Mouse (Mus musculus) kidney, embryonic 16.5 days (tissue): ENCODE results near the gene Cdyl2. TPM values are rescaled to one million over a fixed set of nuclear protein-coding genes. Genes with fewer than 3 reads are reported as not detected.

ENCODE experiments used
- ATAC-seq: fragments of 200-750 bp; cut with Nextera tagmentation; 2 replicates; pipeline ENCODE4 v1.8.0; 2017; ENCODE audit warnings: moderate TSS enrichment; ENCODE audit not compliant: low FRiP score, low TSS enrichment
- H3K27ac ChIP-seq: fragments of 300-500 bp; sonication (generic); 2 replicates; pipeline ENCODE4 v1.5.1; 2014; ENCODE audit warnings: low read length
- H3K27me3 ChIP-seq: fragments of 300-500 bp; sonication (generic); 2 replicates; pipeline ENCODE4 v1.6.1; 2014; ENCODE audit warnings: low read length, control low read depth, mixed read lengths; ENCODE audit not compliant: insufficient read depth
- H3K36me3 ChIP-seq: fragments of 300-500 bp; sonication (generic); 2 replicates; pipeline ENCODE4 v1.6.1; 2014; ENCODE audit warnings: low read length, control low read depth, mixed read lengths; ENCODE audit not compliant: insufficient read depth
- H3K4me1 ChIP-seq: fragments of 300-500 bp; sonication (generic); 2 replicates; pipeline ENCODE4 v1.6.1; 2014; ENCODE audit warnings: low read length, control low read depth, mixed read lengths; ENCODE audit not compliant: insufficient read depth
- H3K4me2 ChIP-seq: fragments of 300-500 bp; sonication (generic); replicated peaks from 2 replicates; pipeline ENCODE4 v1.6.1; 2014; ENCODE audit warnings: low read depth, low read length
- H3K4me3 ChIP-seq: fragments of 300-500 bp; sonication (generic); 2 replicates; pipeline ENCODE4 v1.5.1; 2014; ENCODE audit warnings: mild to moderate bottlenecking, low read length
- H3K9ac ChIP-seq: fragments of 300-500 bp; sonication (generic); replicated peaks from 2 replicates; pipeline ENCODE4 v1.6.1; 2014; ENCODE audit warnings: low read length
- H3K9me3 ChIP-seq: fragments of 300-500 bp; sonication (generic); 2 replicates; pipeline ENCODE4 v1.6.1; 2016; ENCODE audit warnings: low read length, control low read depth
- WGBS: fragments of 180-500 bp; shearing (Covaris S2); extraction: QIAGEN DNeasy Blood & Tissue Kit; methylation state at CpG from one replicate; pipeline ENCODE4 v1.1.7; 2014; 5-methylcytosine and 5-hydroxymethylcytosine counted together
- polyA plus RNA-seq: library from polyadenylated mRNA; unstranded; fragments of >200 nt; fragmentation: Nextera tagmentation; extraction: Ambion mirVana; gene quantifications from 2 replicates; pipeline ENCODE4 v1.2.1, GENCODE M21; 2015

Cdyl2 gene
- polyA plus RNA-seq, 1 experiment from 2014 or later, result 9.9 TPM

DNA sequence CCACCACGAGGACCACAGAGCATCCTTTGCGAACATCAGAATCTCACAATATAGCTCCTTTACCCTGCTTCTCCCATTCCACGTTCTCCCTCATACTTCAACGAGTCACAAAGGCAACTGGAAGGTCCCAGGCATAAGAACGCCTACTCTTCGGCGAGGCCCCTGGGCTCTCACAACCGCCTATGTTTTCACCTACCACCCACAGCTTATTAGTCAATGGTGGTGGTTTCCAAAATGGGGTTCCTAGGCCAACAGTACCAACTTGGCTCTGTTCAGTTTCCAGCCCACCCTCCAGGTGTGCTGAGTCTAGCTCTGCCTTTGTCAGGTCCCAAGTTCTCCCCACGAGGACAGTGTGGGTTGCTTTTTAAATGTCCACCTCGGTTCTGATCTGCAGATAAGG, 114.0 kb downstream of the Cdyl2 start:
- no peak overlapping the region for H3K27ac ChIP-seq
- 88% methylated on average over 10 of the region's 10 CpGs for WGBS
- H3K4me1 ChIP-seq, result 0 out of 2 replicates have a peak, but pooled peaks cover 2% of the 10 kb centered on the region
- no peak overlapping the region for H3K4me2 ChIP-seq
- H3K27me3 ChIP-seq, result no peaks in the 10 kb centered on the region
- no peak overlapping the region for H3K9ac ChIP-seq
- H3K36me3 ChIP-seq, result 0 out of 2 replicates have a peak, but pooled peaks cover 3% of the 10 kb centered on the region
- no peak overlapping the region for H3K4me3 ChIP-seq
- ATAC-seq, result no peak
- no peaks in the 10 kb centered on the region for H3K9me3 ChIP-seq

- H3K36me3 ChIP-seq, result no peaks in the 10 kb centered on the region
- no peak overlapping the region for H3K9ac ChIP-seq
- 79% methylated on average over 4 of the region's 4 CpGs for WGBS
- no peak overlapping the region for H3K4me2 ChIP-seq
- H3K27ac ChIP-seq, result no peak overlapping the region
- no peak overlapping the region for H3K4me3 ChIP-seq
- no peaks in the 10 kb centered on the region for H3K9me3 ChIP-seq
- no peaks in the 10 kb centered on the region for H3K27me3 ChIP-seq
- H3K4me1 ChIP-seq, result 0 out of 2 replicates have a peak, but pooled peaks cover 2% of the 10 kb centered on the region
- no peak for ATAC-seq
These were observed 114.9 kb downstream of the Cdyl2 start for GRCm38 (mm10) chr8:116617891-116618290.

DNA sequence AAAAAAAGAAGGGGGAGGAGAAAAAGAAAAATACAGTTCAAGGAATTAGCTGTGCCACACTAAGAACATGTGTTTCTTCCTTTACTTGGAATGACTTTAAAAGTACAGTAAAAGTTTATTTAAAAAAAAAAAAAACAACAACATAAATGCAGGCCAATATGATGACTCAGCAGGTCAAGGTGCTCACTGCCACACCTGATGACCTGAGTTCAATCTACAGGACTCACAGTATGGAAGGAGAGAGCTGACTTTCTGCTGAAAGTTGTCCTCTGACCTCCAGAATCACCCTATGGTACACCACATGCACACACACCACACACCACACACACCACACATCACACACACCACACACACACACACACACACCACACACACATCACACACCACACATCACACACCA, 116.4 kb downstream of the Cdyl2 start:
- H3K36me3 ChIP-seq, result no peaks in the 10 kb centered on the region
- no peaks in the 10 kb centered on the region for H3K9me3 ChIP-seq
- no peaks in the 10 kb centered on the region for H3K27me3 ChIP-seq
- no peak overlapping the region for H3K4me3 ChIP-seq
- ATAC-seq, result no peak
- no peak overlapping the region for H3K4me2 ChIP-seq
- H3K4me1 ChIP-seq, result no peaks in the 10 kb centered on the region
- no peak overlapping the region for H3K27ac ChIP-seq
- H3K9ac ChIP-seq, result no peak overlapping the region

- 84% methylated on average over 7 of the region's 7 CpGs for whole genome bisulfite sequencing
- Histone ChIP-seq H3K4me3 (no peak overlapping the region), H3K27me3 (no peaks in the 10 kb centered on the region), H3K9ac (no peak overlapping the region), H3K4me2 (no peak overlapping the region), H3K36me3 (no peaks in the 10 kb centered on the region), H3K27ac (no peak overlapping the region), H3K4me1 (no peaks in the 10 kb centered on the region), H3K9me3 (no peaks in the 10 kb centered on the region)
- no peak for ATAC-seq
These were observed 117.9 kb downstream of the Cdyl2 start for GRCm38 (mm10) chr8:116614901-116615300.

- Histone ChIP-seq H3K9me3 (peaks cover 5% of the 10 kb centered on the region), H3K27ac (no peak overlapping the region), H3K27me3 (no peaks in the 10 kb centered on the region), H3K36me3 (0 out of 2 replicates have a peak, but pooled peaks cover 4% of the 10 kb centered on the region), H3K4me3 (no peak overlapping the region), H3K4me2 (no peak overlapping the region), H3K9ac (no peak overlapping the region), H3K4me1 (no peaks in the 10 kb centered on the region)
- WGBS, result 56% methylated on average over 13 of the region's 13 CpGs
- no peak for ATAC-seq
These were observed 126.6 kb downstream of the Cdyl2 start for GRCm38 (mm10) chr8:116606171-116606570.

DNA sequence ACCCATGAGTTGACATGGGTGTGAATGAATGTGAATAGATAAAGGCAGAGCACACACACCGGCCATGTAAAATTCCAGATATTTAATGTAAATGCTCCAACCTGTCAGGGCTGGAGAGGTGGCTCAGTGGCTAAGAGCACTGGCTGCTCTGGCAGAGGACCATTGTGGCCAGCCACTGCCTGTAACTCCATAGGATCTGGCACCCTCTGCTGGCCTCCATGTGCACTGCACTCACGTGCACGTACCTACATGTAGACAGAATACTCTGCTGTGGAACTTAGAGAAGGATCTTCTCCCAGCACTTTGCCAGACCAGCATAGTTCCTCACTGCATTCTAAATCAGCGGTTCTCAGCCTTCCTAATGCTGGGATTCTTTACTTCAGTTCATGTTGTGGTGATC, 130.0 kb downstream of the Cdyl2 start:
- no peak for ATAC-seq
- H3K9me3 ChIP-seq, result peaks cover 5% of the 10 kb centered on the region
- H3K36me3 ChIP-seq, result 0 out of 2 replicates have a peak, but pooled peaks cover 4% of the 10 kb centered on the region
- H3K4me2 ChIP-seq, result no peak overlapping the region
- no peak overlapping the region for H3K9ac ChIP-seq
- H3K27me3 ChIP-seq, result no peaks in the 10 kb centered on the region
- 94% methylated on average over 4 of the region's 4 CpGs for WGBS
- no peak overlapping the region for H3K27ac ChIP-seq
- no peak overlapping the region for H3K4me3 ChIP-seq
- H3K4me1 ChIP-seq, result no peaks in the 10 kb centered on the region

- H3K4me3 ChIP-seq, result no peak overlapping the region
- H3K27me3 ChIP-seq, result no peaks in the 10 kb centered on the region
- no peak overlapping the region for H3K4me2 ChIP-seq
- 67% methylated on average over 6 of the region's 6 CpGs for WGBS
- no peaks in the 10 kb centered on the region for H3K4me1 ChIP-seq
- H3K27ac ChIP-seq, result no peak overlapping the region
- ATAC-seq, result no peak
- 0 out of 2 replicates have a peak, but pooled peaks cover 4% of the 10 kb centered on the region for H3K36me3 ChIP-seq
- H3K9ac ChIP-seq, result no peak overlapping the region
- H3K9me3 ChIP-seq, result peaks cover 5% of the 10 kb centered on the region
These were observed 133.1 kb downstream of the Cdyl2 start for GRCm38 (mm10) chr8:116599728-116600127.

DNA sequence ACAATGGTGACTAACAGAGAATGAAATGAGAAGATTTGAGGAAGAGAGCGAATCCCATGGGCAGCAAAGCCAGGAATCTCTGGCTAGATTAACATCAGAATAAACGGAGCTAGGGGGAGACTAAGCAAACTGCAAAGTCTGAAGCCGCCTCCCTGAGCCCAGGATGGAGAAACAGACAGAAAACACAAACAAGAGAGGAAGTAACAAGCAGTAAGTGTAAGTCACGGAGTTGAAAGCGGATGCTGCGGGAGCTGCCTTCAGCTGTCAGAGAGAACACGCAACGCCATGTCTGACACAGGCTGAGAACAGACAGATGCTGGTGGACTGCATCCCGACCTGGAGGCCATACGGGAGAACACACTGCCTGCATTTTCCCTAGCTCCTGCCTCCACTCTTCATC, 141.6 kb downstream of the Cdyl2 start:
- H3K4me3 ChIP-seq, result no peak overlapping the region
- H3K36me3 ChIP-seq, result no peaks in the 10 kb centered on the region; the same call in 1 of the 2 replicates
- no peaks in the 10 kb centered on the region for H3K27me3 ChIP-seq
- H3K4me2 ChIP-seq, result no peak overlapping the region
- no peak overlapping the region for H3K27ac ChIP-seq
- no peak for ATAC-seq
- no peak overlapping the region for H3K9ac ChIP-seq
- no peaks in the 10 kb centered on the region for H3K4me1 ChIP-seq
- no peaks in the 10 kb centered on the region for H3K9me3 ChIP-seq
- 76% methylated on average over 10 of the region's 10 CpGs for WGBS

DNA sequence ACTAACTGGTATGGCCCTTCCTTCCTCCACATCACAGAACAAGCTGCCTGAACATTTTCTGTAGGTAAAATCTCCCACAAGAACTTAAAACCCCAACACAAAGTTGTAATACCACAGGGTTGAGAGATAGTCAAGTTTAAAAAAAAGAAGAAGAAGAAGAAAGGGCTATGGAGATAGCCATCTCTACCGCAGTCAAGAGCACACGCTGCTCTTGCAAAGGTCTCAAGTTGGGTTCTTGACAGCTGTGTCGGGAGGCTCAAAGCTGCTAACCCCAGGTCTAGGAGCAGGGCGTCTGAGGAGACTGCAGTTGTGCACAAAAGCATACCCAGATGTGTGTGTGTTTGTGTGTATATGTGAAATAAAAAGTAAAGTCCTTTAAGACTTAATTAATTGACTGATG, 142.2 kb downstream of the Cdyl2 start:
- no peak overlapping the region for H3K9ac ChIP-seq
- no peaks in the 10 kb centered on the region; the same call in 1 of the 2 replicates for H3K36me3 ChIP-seq
- H3K9me3 ChIP-seq, result no peaks in the 10 kb centered on the region
- H3K27ac ChIP-seq, result no peak overlapping the region
- H3K4me2 ChIP-seq, result no peak overlapping the region
- no peaks in the 10 kb centered on the region for H3K27me3 ChIP-seq
- H3K4me1 ChIP-seq, result no peaks in the 10 kb centered on the region
- WGBS, result 83% methylated on average over 4 of the region's 4 CpGs
- no peak for ATAC-seq
- H3K4me3 ChIP-seq, result no peak overlapping the region

GRCm38 (mm10) chr8:116590106-116590505, 142.7 kb downstream of the Cdyl2 start:
- H3K4me2 ChIP-seq, result no peak overlapping the region
- no peaks in the 10 kb centered on the region for H3K4me1 ChIP-seq
- no peaks in the 10 kb centered on the region for H3K27me3 ChIP-seq
- H3K9ac ChIP-seq, result no peak overlapping the region
- H3K36me3 ChIP-seq, result no peaks in the 10 kb centered on the region; the same call in 1 of the 2 replicates
- H3K27ac ChIP-seq, result no peak overlapping the region
- H3K9me3 ChIP-seq, result no peaks in the 10 kb centered on the region
- no peak overlapping the region for H3K4me3 ChIP-seq
- ATAC-seq, result no peak
- WGBS, result 79% methylated on average over 14 of the region's 14 CpGs
